Mouse (Mus musculus): ENCODE data around the gene Kif11.

GRCm38 (mm10) chr19:37396279-37396678, 20.1 kb downstream of the Kif11 start:
- TF ChIP-seq POLR2A (IDR thresholded peaks at IDR 0.05; ENCODE audit: extremely low read depth, insufficient read depth, low read length) (no peak), CTCF (IDR thresholded peaks at IDR 0.05; ENCODE audit: extremely low read depth, insufficient read depth, low read length) (no peak)

Data from cortical plate, adult 2 months (tissue).